Mouse (Mus musculus) CH12.LX (cell line): ENCODE measurements around the gene Exoc3l4. TPM values are rescaled to one million over a fixed set of nuclear protein-coding genes. Genes with fewer than 3 reads are reported as not detected.

Experiments used
- DNase-seq: peaks from one replicate; pipeline ENCODE4 v3.0.0-alpha.2; 2013; ENCODE audit errors: extremely low read depth
- H3K27ac ChIP-seq: 2 replicates; pipeline ENCODE4 v1.5.1; 2012; ENCODE audit warnings: low read depth, mild to moderate bottlenecking, control low read depth, moderate library complexity; ENCODE audit not compliant: insufficient read depth
- H3K27me3 ChIP-seq: replicated peaks from 2 replicates; pipeline ENCODE3; 2012; ENCODE audit warnings: inconsistent platforms
- H3K36me3 ChIP-seq, 2 experiments: replicated peaks in 1 of 2; 2 replicates each; pipeline versions ENCODE3 to v1.6.1; 2012; ENCODE audit warnings: inconsistent platforms in 1 of 2, low read length in 1 of 2, mild to moderate bottlenecking in 1 of 2, mixed read lengths in 1 of 2, moderate library complexity in 1 of 2; ENCODE audit not compliant: control insufficient read depth in 1 of 2, insufficient read depth in 1 of 2
- H3K4me1 ChIP-seq, 2 experiments: 2 replicates each; pipeline ENCODE4 v1.6.1; 2012; ENCODE audit warnings: inconsistent platforms in 1 of 2, moderate library complexity in 1 of 2; ENCODE audit not compliant: insufficient read depth in 2 of 2, control insufficient read depth in 1 of 2
- H3K4me2 ChIP-seq: 2 replicates; pipeline ENCODE4 v1.6.1; 2012; ENCODE audit warnings: low read depth, mild to moderate bottlenecking, control low read depth; ENCODE audit not compliant: poor library complexity, insufficient read depth, severe bottlenecking
- H3K4me3 ChIP-seq, 3 experiments: fragments of 150-350 bp in 1 of 3; sonication (generic) in 1 of 3; replicated peaks in 1 of 3; 2 replicates each; pipeline versions ENCODE3 to v1.5.1; 2011 to 2012; ENCODE audit warnings: low read depth in 2 of 3, low read length in 2 of 3, mild to moderate bottlenecking in 2 of 3, moderate library complexity in 2 of 3, control low read depth in 1 of 3, improper control_type of control experiment in 1 of 3, inconsistent platforms in 1 of 3, mixed read lengths in 1 of 3; ENCODE audit not compliant: poor library complexity in 1 of 3
- H3K79me2 ChIP-seq: replicated peaks from 2 replicates; pipeline ENCODE4 v1.6.1; 2012; ENCODE audit warnings: mild to moderate bottlenecking, moderate library complexity; ENCODE audit not compliant: control insufficient read depth, poor library complexity, insufficient read depth, severe bottlenecking; ENCODE audit errors: extremely low read depth
- H3K9ac ChIP-seq: 2 replicates; pipeline ENCODE4 v1.6.1; 2012; ENCODE audit warnings: low read depth, mild to moderate bottlenecking, control low read depth, moderate library complexity; ENCODE audit not compliant: insufficient read depth
- H3K9me3 ChIP-seq: replicated peaks from 2 replicates; pipeline ENCODE3; 2012; ENCODE audit warnings: low read length, inconsistent platforms, mixed read lengths
- BHLHE40 ChIP-seq: IDR thresholded peaks from 2 replicates; pipeline ENCODE4 v1.6.1; 2011; ENCODE audit warnings: mild to moderate bottlenecking, low read depth, low read length, improper control_type of control experiment
- CHD1 ChIP-seq: IDR thresholded peaks from 2 replicates; pipeline ENCODE4 v1.6.1; 2012; ENCODE audit warnings: low read depth, low read length, improper control_type of control experiment, inconsistent platforms
- CHD2 ChIP-seq: IDR thresholded peaks from 2 replicates; pipeline ENCODE4 v1.6.1; 2011; ENCODE audit warnings: low read length, improper control_type of control experiment
- CTCF ChIP-seq, 2 experiments: IDR thresholded peaks in 1 of 2; conservative IDR thresholded peaks in 1 of 2; 2 replicates each; pipeline ENCODE4 v1.5.1; 2011 to 2012; ENCODE audit warnings: low read depth in 2 of 2, low read length in 2 of 2, improper control_type of control experiment in 1 of 2, inconsistent platforms in 1 of 2, mild to moderate bottlenecking in 1 of 2, moderate library complexity in 1 of 2
- E2F4 ChIP-seq: IDR thresholded peaks from 2 replicates; pipeline ENCODE4 v1.6.1; 2011; ENCODE audit warnings: low read depth, low read length, improper control_type of control experiment; ENCODE audit not compliant: insufficient replicate concordance
- ELF1 ChIP-seq: IDR thresholded peaks from 2 replicates; pipeline ENCODE4 v1.6.1; 2014; ENCODE audit warnings: low read depth, mild to moderate bottlenecking, inconsistent platforms, low read length, improper control_type of control experiment
- EP300 ChIP-seq: IDR thresholded peaks from 2 replicates; pipeline ENCODE4 v1.6.1; 2011; ENCODE audit warnings: low read length, improper control_type of control experiment
- ETS1 ChIP-seq: conservative IDR thresholded peaks from 2 replicates; pipeline ENCODE4 v1.6.1; 2012; ENCODE audit warnings: low read depth, mild to moderate bottlenecking, inconsistent platforms, low read length, improper control_type of control experiment, moderate library complexity
- GABPA ChIP-seq: IDR thresholded peaks from 2 replicates; pipeline ENCODE4 v1.6.1; 2012; ENCODE audit warnings: low read depth, low read length, improper control_type of control experiment, inconsistent platforms; ENCODE audit not compliant: insufficient replicate concordance
- HCFC1 ChIP-seq: IDR thresholded peaks from 2 replicates; pipeline ENCODE4 v1.6.1; 2012; ENCODE audit warnings: low read depth, mild to moderate bottlenecking, inconsistent platforms, low read length, improper control_type of control experiment
- IRF4 ChIP-seq: IDR thresholded peaks from 2 replicates; pipeline ENCODE4 v1.6.1; 2014; ENCODE audit warnings: low read depth, mild to moderate bottlenecking, inconsistent platforms, low read length, improper control_type of control experiment
- JUN ChIP-seq: IDR thresholded peaks from 2 replicates; pipeline ENCODE4 v1.6.1; 2011; ENCODE audit warnings: low read depth, mild to moderate bottlenecking, low read length, improper control_type of control experiment, moderate library complexity; ENCODE audit not compliant: insufficient read depth
- JUND ChIP-seq: conservative IDR thresholded peaks from 2 replicates; pipeline ENCODE4 v1.6.1; 2011; ENCODE audit warnings: low read depth, low read length, improper control_type of control experiment
- KAT2A ChIP-seq: IDR thresholded peaks from 2 replicates; pipeline ENCODE4 v1.6.1; 2012; ENCODE audit warnings: low read length, improper control_type of control experiment, inconsistent platforms; ENCODE audit not compliant: insufficient replicate concordance
- MAFK ChIP-seq: IDR thresholded peaks from 2 replicates; pipeline ENCODE4 v1.6.1; 2011; ENCODE audit warnings: low read length, improper control_type of control experiment; ENCODE audit not compliant: insufficient replicate concordance
- MAX ChIP-seq: IDR thresholded peaks from 2 replicates; pipeline ENCODE4 v1.6.1; 2011; ENCODE audit warnings: low read length, improper control_type of control experiment
- MAZ ChIP-seq: IDR thresholded peaks from 2 replicates; pipeline ENCODE4 v1.6.1; 2012; ENCODE audit warnings: low read depth, mild to moderate bottlenecking, inconsistent platforms, low read length, improper control_type of control experiment, moderate library complexity
- MEF2A ChIP-seq: IDR thresholded peaks from 2 replicates; pipeline ENCODE4 v1.6.1; 2014; ENCODE audit warnings: low read depth, mild to moderate bottlenecking, inconsistent platforms, low read length, improper control_type of control experiment, borderline replicate concordance
- MXI1 ChIP-seq: IDR thresholded peaks from 2 replicates; pipeline ENCODE4 v1.6.1; 2011; ENCODE audit warnings: mild to moderate bottlenecking, low read depth, low read length, improper control_type of control experiment
- MYC ChIP-seq: IDR thresholded peaks from 2 replicates; pipeline ENCODE4 v1.6.1; 2011; ENCODE audit warnings: low read depth, mild to moderate bottlenecking, improper control_type of control experiment, low read length
- NELFE ChIP-seq: IDR thresholded peaks from 2 replicates; pipeline ENCODE4 v1.6.1; 2011; ENCODE audit warnings: low read depth, low read length, improper control_type of control experiment
- NRF1 ChIP-seq: IDR thresholded peaks from 2 replicates; pipeline ENCODE4 v1.6.1; 2014; ENCODE audit warnings: low read depth, mild to moderate bottlenecking, inconsistent platforms, low read length, improper control_type of control experiment, moderate library complexity
- PAX5 ChIP-seq: IDR thresholded peaks from 2 replicates; pipeline ENCODE4 v1.6.1; 2012; ENCODE audit warnings: low read length, inconsistent platforms, mixed read lengths
- POLR2A ChIP-seq: IDR thresholded peaks from 2 replicates; pipeline ENCODE4 v1.6.1; 2011; ENCODE audit warnings: low read depth, mild to moderate bottlenecking, improper control_type of control experiment, low read length
- POLR2AphosphoS2 ChIP-seq: IDR thresholded peaks from 2 replicates; pipeline ENCODE4 v1.6.1; 2011; ENCODE audit warnings: low read depth, low read length, improper control_type of control experiment
- RAD21 ChIP-seq: IDR thresholded peaks from 2 replicates; pipeline ENCODE4 v1.6.1; 2011; ENCODE audit warnings: low read depth, mild to moderate bottlenecking, low read length, improper control_type of control experiment, moderate library complexity
- RCOR1 ChIP-seq: conservative IDR thresholded peaks from 2 replicates; pipeline ENCODE4 v1.6.1; 2012; ENCODE audit warnings: low read depth, mild to moderate bottlenecking, inconsistent platforms, low read length, improper control_type of control experiment
- SIN3A ChIP-seq: IDR thresholded peaks from 2 replicates; pipeline ENCODE4 v1.6.1; 2012; ENCODE audit warnings: low read length, improper control_type of control experiment, inconsistent platforms
- SMC3 ChIP-seq: IDR thresholded peaks from 2 replicates; pipeline ENCODE4 v1.6.1; 2011; ENCODE audit warnings: low read depth, low read length, improper control_type of control experiment
- TBP ChIP-seq: conservative IDR thresholded peaks from 2 replicates; pipeline ENCODE4 v1.6.1; 2011; ENCODE audit warnings: low read depth, low read length, improper control_type of control experiment
- TCF12 ChIP-seq: IDR thresholded peaks from 2 replicates; pipeline ENCODE4 v1.6.1; 2014; ENCODE audit warnings: low read depth, mild to moderate bottlenecking, inconsistent platforms, low read length, improper control_type of control experiment
- UBTF ChIP-seq: IDR thresholded peaks from 2 replicates; pipeline ENCODE4 v1.6.1; 2012; ENCODE audit warnings: low read depth, mild to moderate bottlenecking, inconsistent platforms, low read length, improper control_type of control experiment, moderate library complexity
- USF1 ChIP-seq: IDR thresholded peaks from 2 replicates; pipeline ENCODE4 v1.6.1; 2014; ENCODE audit warnings: low read depth, mild to moderate bottlenecking, inconsistent platforms, low read length, improper control_type of control experiment
- USF2 ChIP-seq: conservative IDR thresholded peaks from 2 replicates; pipeline ENCODE4 v1.6.1; 2011; ENCODE audit warnings: low read depth, low read length, improper control_type of control experiment
- ZC3H11A ChIP-seq: IDR thresholded peaks from 2 replicates; pipeline ENCODE4 v1.6.1; 2012; ENCODE audit warnings: low read depth, mild to moderate bottlenecking, inconsistent platforms, low read length, improper control_type of control experiment
- ZKSCAN1 ChIP-seq: IDR thresholded peaks from 2 replicates; pipeline ENCODE4 v1.6.1; 2012; ENCODE audit warnings: low read depth, inconsistent platforms, low read length, improper control_type of control experiment, borderline replicate concordance
- ZMIZ1 ChIP-seq: IDR thresholded peaks from 2 replicates; pipeline ENCODE4 v1.6.1; 2012; ENCODE audit warnings: low read depth, mild to moderate bottlenecking, inconsistent platforms, low read length, improper control_type of control experiment
- ZNF384 ChIP-seq: IDR thresholded peaks from 2 replicates; pipeline ENCODE4 v1.6.1; 2012; ENCODE audit warnings: low read depth, low read length, improper control_type of control experiment, inconsistent platforms
- dilution Hi-C: fragments of 300-500 bp; cut with MboI; formaldehyde crosslinking; loops from 2 replicates; pipeline ENCODE4 v1.14.3; 2020; ENCODE audit warnings: low sequenced_read_pairs; ENCODE audit not compliant: extremely low pct_unique_long_range_greater_than_20kb, extremely low pct_ligation_motif_present
- in situ Hi-C: fragments of 300-500 bp; cut with MboI; formaldehyde crosslinking; loops from 3 replicates; pipeline ENCODE4 v1.14.3; 2019; ENCODE audit warnings: low sequenced_read_pairs, low pct_ligation_motif_present, low pct_unique_long_range_greater_than_20kb, mixed read lengths
- polyA plus RNA-seq: library from polyadenylated mRNA; unstranded; fragments of >175 nt; gene quantifications from 2 replicates; pipeline ENCODE4 v1.2.1, GENCODE M21; 2012; ENCODE audit warnings: low read depth; ENCODE audit not compliant: insufficient read length
- total RNA-seq, 2 experiments: library from RNA; depleted of rRNA; stranded (reverse); fragments of 300-350 nt in 1 of 2; fragments of >200 nt in 1 of 2; gene quantifications; 2 replicates each; pipeline ENCODE4 v1.2.3; 2012 to 2014

The Exoc3l4 gene
- total and polyA plus RNA-seq, 3 experiments = 0.81 to 1.2 (median 0.85) TPM

DNA sequence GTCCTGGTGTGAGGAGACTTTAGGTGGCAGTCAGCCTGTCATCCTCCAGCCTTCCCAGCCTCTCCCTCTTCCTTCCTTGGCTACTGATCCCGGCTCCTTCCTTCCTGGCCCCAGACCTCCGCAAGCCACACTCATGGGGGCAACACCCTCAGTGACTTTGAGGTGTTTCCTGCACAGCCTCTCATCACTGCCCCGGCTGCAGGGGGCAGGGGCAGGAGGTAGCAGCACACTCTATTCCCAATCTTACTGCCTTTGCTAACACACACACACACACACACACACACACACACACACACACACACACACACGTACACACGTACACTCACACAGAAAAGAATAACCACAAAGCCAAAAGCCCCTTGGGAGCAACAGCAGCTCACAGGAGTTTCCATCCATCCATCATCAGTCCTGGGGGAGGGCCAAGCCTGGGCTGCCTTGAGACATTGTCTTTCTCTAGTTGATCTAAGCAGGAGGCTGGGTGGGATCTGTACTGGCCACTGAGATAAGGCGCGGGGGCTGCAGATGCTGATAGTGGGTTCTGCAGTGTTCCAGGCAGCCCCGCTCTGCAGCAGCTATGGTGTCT lies 18.0 kb downstream of the Exoc3l4 start:
- TF ChIP-seq ZMIZ1 = no peak
- TF ChIP-seq MAFK = no peak
- TF ChIP-seq ETS1 = peak; percentile 75
- TF ChIP-seq CHD1 = no peak
- TF ChIP-seq USF1 = no peak
- no peak for TF ChIP-seq SIN3A
- no peak for TF ChIP-seq JUN
- no peak for TF ChIP-seq CTCF (conservative IDR thresholded peaks at IDR 0.05 in 1 of 2, IDR thresholded peaks at IDR 0.05 in 1 of 2; ENCODE audit: low read depth in 2 of 2, low read length in 2 of 2)
- no peak for TF ChIP-seq UBTF
- TF ChIP-seq ELF1 = no peak
- no peak for TF ChIP-seq POLR2AphosphoS2
- TF ChIP-seq MAZ = 0 out of 2 replicates have a peak, but pooled peaks have one; percentile 64
- no peak for TF ChIP-seq NELFE
- TF ChIP-seq BHLHE40 = peak; percentile 72
- no peak for TF ChIP-seq JUND
- TF ChIP-seq TBP = no peak
- no peak for TF ChIP-seq PAX5
- TF ChIP-seq KAT2A = 0 out of 2 replicates have a peak, but pooled peaks have one; percentile 52
- no peak for TF ChIP-seq MXI1
- TF ChIP-seq ZKSCAN1 = no peak
- no peak for TF ChIP-seq USF2
- TF ChIP-seq GABPA = no peak
- TF ChIP-seq ZC3H11A = no peak
- TF ChIP-seq SMC3 = no peak
- 0 out of 2 replicates have a peak, but pooled peaks have one; percentile 57 for TF ChIP-seq RCOR1
- no peak for TF ChIP-seq MAX
- peak; percentile 72 for TF ChIP-seq IRF4
- TF ChIP-seq RAD21 = no peak
- TF ChIP-seq MYC = no peak
- no peak for TF ChIP-seq ZNF384
- peak; percentile 45 for TF ChIP-seq CHD2
- no peak; the same call in 1 of the 2 replicates for TF ChIP-seq HCFC1
- peak; percentile 75; the same call in 1 of the 2 replicates for TF ChIP-seq MEF2A
- peak; percentile 81 for TF ChIP-seq EP300
- no peak for TF ChIP-seq POLR2A
- TF ChIP-seq TCF12 = peak; percentile 69; the same call in 1 of the 2 replicates
- TF ChIP-seq E2F4 = no peak
- TF ChIP-seq NRF1 = no peak
- TF ChIP-seq, all 38 proteins: peak for 10
- H3K79me2 ChIP-seq = no peaks in the 10 kb centered on the region
- in situ Hi-C loops (no loop called here), dilution Hi-C loops (no loop called here)
- no peak overlapping the region for H3K4me2 ChIP-seq
- H3K9me3 ChIP-seq = peaks cover under 1% of the 10 kb centered on the region
- DNase-seq = peak; percentile 83
- H3K36me3 ChIP-seq = no peaks in the 10 kb centered on the region
- H3K27me3 ChIP-seq = peaks cover 31% of the 10 kb centered on the region
- peak overlapping the region in 1 of 3 experiments; percentile 27 for H3K4me3 ChIP-seq
- H3K4me1 ChIP-seq = peaks cover 37 to 69% of the 10 kb centered on the region in 2 experiments
- no peak overlapping the region for H3K9ac ChIP-seq
- H3K27ac ChIP-seq = no peak overlapping the region
